Mouse (Mus musculus) CH12.LX (cell line): ENCODE measurements around the gene Rab4b. TPM values are rescaled to one million over a fixed set of nuclear protein-coding genes. Genes with fewer than 3 reads are reported as not detected.

Experiments
- DNase-seq: peaks from one replicate; pipeline ENCODE4 v3.0.0-alpha.2; 2013; ENCODE audit errors: extremely low read depth
- H3K27ac ChIP-seq: 2 replicates; pipeline ENCODE4 v1.5.1; 2012; ENCODE audit warnings: low read depth, mild to moderate bottlenecking, control low read depth, moderate library complexity; ENCODE audit not compliant: insufficient read depth
- H3K27me3 ChIP-seq: replicated peaks from 2 replicates; pipeline ENCODE3; 2012; ENCODE audit warnings: inconsistent platforms
- H3K36me3 ChIP-seq, 2 experiments: replicated peaks in 1 of 2; 2 replicates each; pipeline versions ENCODE3 to v1.6.1; 2012; ENCODE audit warnings: inconsistent platforms in 1 of 2, low read length in 1 of 2, mild to moderate bottlenecking in 1 of 2, mixed read lengths in 1 of 2, moderate library complexity in 1 of 2; ENCODE audit not compliant: control insufficient read depth in 1 of 2, insufficient read depth in 1 of 2
- H3K4me1 ChIP-seq, 2 experiments: 2 replicates each; pipeline ENCODE4 v1.6.1; 2012; ENCODE audit warnings: inconsistent platforms in 1 of 2, moderate library complexity in 1 of 2; ENCODE audit not compliant: insufficient read depth in 2 of 2, control insufficient read depth in 1 of 2
- H3K4me2 ChIP-seq: 2 replicates; pipeline ENCODE4 v1.6.1; 2012; ENCODE audit warnings: low read depth, mild to moderate bottlenecking, control low read depth; ENCODE audit not compliant: poor library complexity, insufficient read depth, severe bottlenecking
- H3K4me3 ChIP-seq, 3 experiments: fragments of 150-350 bp in 1 of 3; sonication (generic) in 1 of 3; replicated peaks in 1 of 3; 2 replicates each; pipeline versions ENCODE3 to v1.5.1; 2011 to 2012; ENCODE audit warnings: low read depth in 2 of 3, low read length in 2 of 3, mild to moderate bottlenecking in 2 of 3, moderate library complexity in 2 of 3, control low read depth in 1 of 3, improper control_type of control experiment in 1 of 3, inconsistent platforms in 1 of 3, mixed read lengths in 1 of 3; ENCODE audit not compliant: poor library complexity in 1 of 3
- H3K79me2 ChIP-seq: replicated peaks from 2 replicates; pipeline ENCODE4 v1.6.1; 2012; ENCODE audit warnings: mild to moderate bottlenecking, moderate library complexity; ENCODE audit not compliant: control insufficient read depth, poor library complexity, insufficient read depth, severe bottlenecking; ENCODE audit errors: extremely low read depth
- H3K9ac ChIP-seq: 2 replicates; pipeline ENCODE4 v1.6.1; 2012; ENCODE audit warnings: low read depth, mild to moderate bottlenecking, control low read depth, moderate library complexity; ENCODE audit not compliant: insufficient read depth
- H3K9me3 ChIP-seq: replicated peaks from 2 replicates; pipeline ENCODE3; 2012; ENCODE audit warnings: low read length, inconsistent platforms, mixed read lengths
- BHLHE40 ChIP-seq: IDR thresholded peaks from 2 replicates; pipeline ENCODE4 v1.6.1; 2011; ENCODE audit warnings: mild to moderate bottlenecking, low read depth, low read length, improper control_type of control experiment
- CHD1 ChIP-seq: IDR thresholded peaks from 2 replicates; pipeline ENCODE4 v1.6.1; 2012; ENCODE audit warnings: low read depth, low read length, improper control_type of control experiment, inconsistent platforms
- CHD2 ChIP-seq: IDR thresholded peaks from 2 replicates; pipeline ENCODE4 v1.6.1; 2011; ENCODE audit warnings: low read length, improper control_type of control experiment
- E2F4 ChIP-seq: IDR thresholded peaks from 2 replicates; pipeline ENCODE4 v1.6.1; 2011; ENCODE audit warnings: low read depth, low read length, improper control_type of control experiment; ENCODE audit not compliant: insufficient replicate concordance
- ELF1 ChIP-seq: IDR thresholded peaks from 2 replicates; pipeline ENCODE4 v1.6.1; 2014; ENCODE audit warnings: low read depth, mild to moderate bottlenecking, inconsistent platforms, low read length, improper control_type of control experiment
- EP300 ChIP-seq: IDR thresholded peaks from 2 replicates; pipeline ENCODE4 v1.6.1; 2011; ENCODE audit warnings: low read length, improper control_type of control experiment
- ETS1 ChIP-seq: conservative IDR thresholded peaks from 2 replicates; pipeline ENCODE4 v1.6.1; 2012; ENCODE audit warnings: low read depth, mild to moderate bottlenecking, inconsistent platforms, low read length, improper control_type of control experiment, moderate library complexity
- HCFC1 ChIP-seq: IDR thresholded peaks from 2 replicates; pipeline ENCODE4 v1.6.1; 2012; ENCODE audit warnings: low read depth, mild to moderate bottlenecking, inconsistent platforms, low read length, improper control_type of control experiment
- IRF4 ChIP-seq: IDR thresholded peaks from 2 replicates; pipeline ENCODE4 v1.6.1; 2014; ENCODE audit warnings: low read depth, mild to moderate bottlenecking, inconsistent platforms, low read length, improper control_type of control experiment
- JUN ChIP-seq: IDR thresholded peaks from 2 replicates; pipeline ENCODE4 v1.6.1; 2011; ENCODE audit warnings: low read depth, mild to moderate bottlenecking, low read length, improper control_type of control experiment, moderate library complexity; ENCODE audit not compliant: insufficient read depth
- JUND ChIP-seq: conservative IDR thresholded peaks from 2 replicates; pipeline ENCODE4 v1.6.1; 2011; ENCODE audit warnings: low read depth, low read length, improper control_type of control experiment
- KAT2A ChIP-seq: IDR thresholded peaks from 2 replicates; pipeline ENCODE4 v1.6.1; 2012; ENCODE audit warnings: low read length, improper control_type of control experiment, inconsistent platforms; ENCODE audit not compliant: insufficient replicate concordance
- MAFK ChIP-seq: IDR thresholded peaks from 2 replicates; pipeline ENCODE4 v1.6.1; 2011; ENCODE audit warnings: low read length, improper control_type of control experiment; ENCODE audit not compliant: insufficient replicate concordance
- MAX ChIP-seq: IDR thresholded peaks from 2 replicates; pipeline ENCODE4 v1.6.1; 2011; ENCODE audit warnings: low read length, improper control_type of control experiment
- MAZ ChIP-seq: IDR thresholded peaks from 2 replicates; pipeline ENCODE4 v1.6.1; 2012; ENCODE audit warnings: low read depth, mild to moderate bottlenecking, inconsistent platforms, low read length, improper control_type of control experiment, moderate library complexity
- MEF2A ChIP-seq: IDR thresholded peaks from 2 replicates; pipeline ENCODE4 v1.6.1; 2014; ENCODE audit warnings: low read depth, mild to moderate bottlenecking, inconsistent platforms, low read length, improper control_type of control experiment, borderline replicate concordance
- MXI1 ChIP-seq: IDR thresholded peaks from 2 replicates; pipeline ENCODE4 v1.6.1; 2011; ENCODE audit warnings: mild to moderate bottlenecking, low read depth, low read length, improper control_type of control experiment
- MYC ChIP-seq: IDR thresholded peaks from 2 replicates; pipeline ENCODE4 v1.6.1; 2011; ENCODE audit warnings: low read depth, mild to moderate bottlenecking, improper control_type of control experiment, low read length
- NELFE ChIP-seq: IDR thresholded peaks from 2 replicates; pipeline ENCODE4 v1.6.1; 2011; ENCODE audit warnings: low read depth, low read length, improper control_type of control experiment
- NRF1 ChIP-seq: IDR thresholded peaks from 2 replicates; pipeline ENCODE4 v1.6.1; 2014; ENCODE audit warnings: low read depth, mild to moderate bottlenecking, inconsistent platforms, low read length, improper control_type of control experiment, moderate library complexity
- PAX5 ChIP-seq: IDR thresholded peaks from 2 replicates; pipeline ENCODE4 v1.6.1; 2012; ENCODE audit warnings: low read length, inconsistent platforms, mixed read lengths
- POLR2A ChIP-seq: IDR thresholded peaks from 2 replicates; pipeline ENCODE4 v1.6.1; 2011; ENCODE audit warnings: low read depth, mild to moderate bottlenecking, improper control_type of control experiment, low read length
- POLR2AphosphoS2 ChIP-seq: IDR thresholded peaks from 2 replicates; pipeline ENCODE4 v1.6.1; 2011; ENCODE audit warnings: low read depth, low read length, improper control_type of control experiment
- RAD21 ChIP-seq: IDR thresholded peaks from 2 replicates; pipeline ENCODE4 v1.6.1; 2011; ENCODE audit warnings: low read depth, mild to moderate bottlenecking, low read length, improper control_type of control experiment, moderate library complexity
- RCOR1 ChIP-seq: conservative IDR thresholded peaks from 2 replicates; pipeline ENCODE4 v1.6.1; 2012; ENCODE audit warnings: low read depth, mild to moderate bottlenecking, inconsistent platforms, low read length, improper control_type of control experiment
- SIN3A ChIP-seq: IDR thresholded peaks from 2 replicates; pipeline ENCODE4 v1.6.1; 2012; ENCODE audit warnings: low read length, improper control_type of control experiment, inconsistent platforms
- SMC3 ChIP-seq: IDR thresholded peaks from 2 replicates; pipeline ENCODE4 v1.6.1; 2011; ENCODE audit warnings: low read depth, low read length, improper control_type of control experiment
- TBP ChIP-seq: conservative IDR thresholded peaks from 2 replicates; pipeline ENCODE4 v1.6.1; 2011; ENCODE audit warnings: low read depth, low read length, improper control_type of control experiment
- TCF12 ChIP-seq: IDR thresholded peaks from 2 replicates; pipeline ENCODE4 v1.6.1; 2014; ENCODE audit warnings: low read depth, mild to moderate bottlenecking, inconsistent platforms, low read length, improper control_type of control experiment
- UBTF ChIP-seq: IDR thresholded peaks from 2 replicates; pipeline ENCODE4 v1.6.1; 2012; ENCODE audit warnings: low read depth, mild to moderate bottlenecking, inconsistent platforms, low read length, improper control_type of control experiment, moderate library complexity
- USF1 ChIP-seq: IDR thresholded peaks from 2 replicates; pipeline ENCODE4 v1.6.1; 2014; ENCODE audit warnings: low read depth, mild to moderate bottlenecking, inconsistent platforms, low read length, improper control_type of control experiment
- USF2 ChIP-seq: conservative IDR thresholded peaks from 2 replicates; pipeline ENCODE4 v1.6.1; 2011; ENCODE audit warnings: low read depth, low read length, improper control_type of control experiment
- ZC3H11A ChIP-seq: IDR thresholded peaks from 2 replicates; pipeline ENCODE4 v1.6.1; 2012; ENCODE audit warnings: low read depth, mild to moderate bottlenecking, inconsistent platforms, low read length, improper control_type of control experiment
- ZMIZ1 ChIP-seq: IDR thresholded peaks from 2 replicates; pipeline ENCODE4 v1.6.1; 2012; ENCODE audit warnings: low read depth, mild to moderate bottlenecking, inconsistent platforms, low read length, improper control_type of control experiment
- ZNF384 ChIP-seq: IDR thresholded peaks from 2 replicates; pipeline ENCODE4 v1.6.1; 2012; ENCODE audit warnings: low read depth, low read length, improper control_type of control experiment, inconsistent platforms
- dilution Hi-C: fragments of 300-500 bp; cut with MboI; formaldehyde crosslinking; loops from 2 replicates; pipeline ENCODE4 v1.14.3; 2020; ENCODE audit warnings: low sequenced_read_pairs; ENCODE audit not compliant: extremely low pct_unique_long_range_greater_than_20kb, extremely low pct_ligation_motif_present
- in situ Hi-C: fragments of 300-500 bp; cut with MboI; formaldehyde crosslinking; loops from 3 replicates; pipeline ENCODE4 v1.14.3; 2019; ENCODE audit warnings: low sequenced_read_pairs, low pct_ligation_motif_present, low pct_unique_long_range_greater_than_20kb, mixed read lengths
- polyA plus RNA-seq: library from polyadenylated mRNA; unstranded; fragments of >175 nt; gene quantifications from 2 replicates; pipeline ENCODE4 v1.2.1, GENCODE M21; 2012; ENCODE audit warnings: low read depth; ENCODE audit not compliant: insufficient read length
- total RNA-seq, 2 experiments: library from RNA; depleted of rRNA; stranded (reverse); fragments of 300-350 nt in 1 of 2; fragments of >200 nt in 1 of 2; gene quantifications; 2 replicates each; pipeline ENCODE4 v1.2.3; 2012 to 2014

Gene Rab4b
- total and polyA plus RNA-seq, 3 experiments = 26.2 to 85.5 (median 39.4) TPM

DNA sequence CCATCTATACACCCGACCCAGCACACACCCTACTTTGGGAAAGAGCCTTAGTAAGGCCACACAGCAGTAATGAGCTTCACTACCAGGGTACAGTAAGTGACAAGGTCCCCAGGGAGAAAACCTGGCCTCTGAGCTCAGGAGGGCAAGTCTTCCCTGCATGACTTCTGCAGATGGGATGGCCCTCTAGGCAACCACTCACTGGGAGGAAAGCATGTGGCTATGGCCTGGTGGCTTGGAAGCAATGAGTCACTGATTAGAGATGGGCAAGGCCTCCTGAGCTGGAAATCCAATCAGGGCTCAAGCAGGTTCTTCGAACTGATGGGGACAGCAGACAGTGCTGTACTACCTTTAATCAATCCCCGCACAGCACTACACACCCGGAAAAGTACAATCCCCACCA is 17.0 kb downstream of the Rab4b start:
- peak; percentile 85 for DNase-seq
- TF ChIP-seq NRF1 (no peak), MAX (peak; percentile 67), SMC3 (no peak), PAX5 (no peak), JUND (peak; percentile 77), BHLHE40 (peak; percentile 55), ETS1 (peak; percentile 80), HCFC1 (no peak), IRF4 (no peak), SIN3A (no peak; the same call in 1 of the 2 replicates), ZMIZ1 (0 out of 2 replicates have a peak, but pooled peaks have one; percentile 35), RCOR1 (no peak), JUN (peak; percentile 38; the same call in 1 of the 2 replicates), RAD21 (no peak), CHD1 (no peak), POLR2AphosphoS2 (no peak), POLR2A (no peak), UBTF (no peak), ZC3H11A (no peak), MAZ (no peak), ELF1 (no peak), ZNF384 (no peak), USF1 (no peak), NELFE (no peak), E2F4 (no peak), USF2 (no peak), MXI1 (peak; percentile 61; the same call in 1 of the 2 replicates), TCF12 (no peak), EP300 (peak; percentile 48; the same call in 1 of the 2 replicates), MAFK (no peak), MYC (0 out of 2 replicates have a peak, but pooled peaks have one; percentile 59), TBP (no peak), CHD2 (no peak), KAT2A (no peak), MEF2A (0 out of 2 replicates have a peak, but pooled peaks have one; percentile 26)
- Histone ChIP-seq H3K27me3 (no peaks in the 10 kb centered on the region), H3K4me3 (peak overlapping the region in 2 of 3 experiments; percentile 12 to 92), H3K79me2 (peaks cover 48% of the 10 kb centered on the region), H3K27ac (peak overlapping the region; percentile 47; the same call in 1 of the 2 replicates), H3K36me3 (peaks cover 43 to 77% of the 10 kb centered on the region in 2 experiments), H3K4me2 (peak overlapping the region; percentile 77), H3K4me1 (peaks cover 27 to 64% of the 10 kb centered on the region in 2 experiments), H3K9ac (no peak overlapping the region; the same call in 1 of the 2 replicates), H3K9me3 (no peaks in the 10 kb centered on the region)
- dilution Hi-C loops (no loop called here), in situ Hi-C loops (loop anchor here (5.0 kb wide), 1 partner anchor 66 kb away; the partner anchor contains the start of gene Itpkc)
